ENCODE assay signal across 12 mouse cellular contexts in the genomic region with DNA sequence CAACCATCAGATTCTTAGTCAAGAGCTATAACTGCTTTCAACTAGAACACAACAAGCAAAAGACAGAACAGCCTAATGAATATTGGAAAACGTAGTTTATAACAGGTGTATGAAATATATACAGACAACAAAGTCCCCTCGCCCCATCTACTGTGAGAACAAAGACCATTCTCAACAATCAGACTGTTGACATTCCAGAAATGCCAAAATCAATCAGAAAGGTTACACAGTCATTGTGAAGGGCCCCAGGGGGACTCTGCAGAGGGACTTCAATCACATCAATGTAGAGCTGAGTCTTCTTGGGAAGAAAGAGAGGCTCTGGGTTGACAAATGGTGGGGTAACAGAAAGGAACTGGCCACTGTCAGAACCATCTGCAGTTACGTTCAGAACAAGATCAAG. TPM values are rescaled to one million over a fixed set of nuclear protein-coding genes. Genes with fewer than 3 reads are reported as not detected.
"Had no signal": no experiment of that assay in that cellular context is flagged by ENCODE, and none has a peak within 500 bp of the region (broad histone marks: within the 10 kb centered on the region; RNA-seq: fewer than 3 reads in every experiment).

No protein-coding gene starts in this region.

- DNase-seq: kidney, postnatal 14 days; lung, adult 2 months; lung, postnatal 36 days; midbrain, embryonic 14.5 days; thymus, postnatal 4 days had no signal

- H3K4me3 ChIP-seq: limb, embryonic 10.5 days; liver, embryonic 15.5 days; neural tube, embryonic 13.5 days had no signal

- H3K9me3 ChIP-seq: limb, embryonic 10.5 days; liver, embryonic 15.5 days had no signal

- H3K4me1 ChIP-seq: limb, embryonic 10.5 days; liver, embryonic 15.5 days had no signal

- ATAC-seq: lung, postnatal 0 days had no signal

- H3K27ac ChIP-seq: limb, embryonic 10.5 days; liver, embryonic 15.5 days; neural tube, embryonic 13.5 days; stomach, postnatal 0 days had no signal

- H3K4me2 ChIP-seq: liver, embryonic 11.5 days; liver, embryonic 15.5 days; neural tube, embryonic 13.5 days had no signal

- H3K9ac ChIP-seq: liver, embryonic 15.5 days; neural tube, embryonic 13.5 days had no signal

- H3K27me3 ChIP-seq: liver, embryonic 15.5 days; neural tube, embryonic 13.5 days had no signal

- H3K36me3 ChIP-seq: limb, embryonic 10.5 days; liver, embryonic 15.5 days; neural tube, embryonic 13.5 days had no signal

RNA-seq across cellular contexts. Expression of gene 3110021N24Rik, which starts 12.1 kb away (rescaled TPM):
- total RNA-seq: megakaryocyte progenitor cell, adult 5-6 weeks had no signal
